Mouse (Mus musculus) G1E (cell line): ENCODE results near the gene Zbtb17. TPM values are rescaled to one million over a fixed set of nuclear protein-coding genes. Genes with fewer than 3 reads are reported as not detected.
A peak's percentile ranks its signal among the peaks of the same experiment; 100 is the strongest.

ENCODE experiments used
- ATAC-seq: 2 replicates; pipeline ENCODE4 v1.8.0; 2016; ENCODE audit warnings: mild to moderate bottlenecking; ENCODE audit not compliant: insufficient number of reproducible peaks, poor library complexity, low FRiP score, severe bottlenecking; ENCODE audit errors: extremely low read depth
- DNase-seq: peaks from one replicate; pipeline ENCODE4 v3.0.0; 2012; ENCODE audit warnings: low spot score
- H3K27me3 ChIP-seq: 2 replicates; pipeline ENCODE4 v1.6.1; 2012; ENCODE audit warnings: mild to moderate bottlenecking, low read length, inconsistent platforms; ENCODE audit not compliant: insufficient read depth
- H3K36me3 ChIP-seq: replicated peaks from 2 replicates; pipeline ENCODE3; 2012; ENCODE audit warnings: mild to moderate bottlenecking, inconsistent platforms
- H3K4me1 ChIP-seq: 2 replicates; pipeline ENCODE4 v1.6.1; 2012; ENCODE audit warnings: low read depth, low read length, inconsistent platforms, mixed read lengths; ENCODE audit not compliant: insufficient read depth
- H3K4me3 ChIP-seq: 2 replicates; pipeline ENCODE4 v1.5.1; 2012; ENCODE audit warnings: low read depth, mild to moderate bottlenecking, inconsistent platforms, low read length, moderate library complexity, mixed read lengths
- H3K9me3 ChIP-seq: replicated peaks from 2 replicates; pipeline ENCODE4 v1.6.1; 2012; ENCODE audit warnings: inconsistent platforms
- CTCF ChIP-seq: IDR thresholded peaks from 2 replicates; pipeline ENCODE4 v1.5.1; 2012; ENCODE audit warnings: low read depth, low read length, inconsistent platforms, mixed read lengths
- GATA1 ChIP-seq: IDR thresholded peaks from 2 replicates; pipeline ENCODE4 v1.6.1; 2012; ENCODE audit warnings: borderline replicate concordance, low read length, inconsistent platforms, mixed read lengths
- GATA2 ChIP-seq: IDR thresholded peaks from 2 replicates; pipeline ENCODE4 v1.6.1; 2012; ENCODE audit warnings: low read depth, low read length, inconsistent platforms, borderline replicate concordance
- POLR2AphosphoS5 ChIP-seq: IDR thresholded peaks from 2 replicates; pipeline ENCODE4 v1.6.1; 2012; ENCODE audit warnings: low read depth, low read length, inconsistent platforms; ENCODE audit not compliant: insufficient replicate concordance
- TAL1 ChIP-seq: conservative IDR thresholded peaks from 2 replicates; pipeline ENCODE4 v1.6.1; 2012; ENCODE audit warnings: low read depth, low read length, inconsistent platforms, mixed read lengths
- polyA plus RNA-seq: library from polyadenylated mRNA; stranded (reverse); fragments of >175 nt; gene quantifications from 2 replicates; pipeline ENCODE4 v1.2.3, GENCODE M21; 2012
- total RNA-seq, 2 experiments: library from RNA; stranded (forward) in 1 of 2; stranded (reverse) in 1 of 2; fragments of 200-1000 nt in 1 of 2; fragments of >200 nt in 1 of 2; fragmentation: Nextera tagmentation in 1 of 2; gene quantifications; 2 replicates each; pipeline ENCODE4 v1.2.3; 2014 to 2017

Gene Zbtb17
- total and polyA plus RNA-seq, 3 experiments, result 10.9 to 51.4 (median 15.9) TPM

DNA sequence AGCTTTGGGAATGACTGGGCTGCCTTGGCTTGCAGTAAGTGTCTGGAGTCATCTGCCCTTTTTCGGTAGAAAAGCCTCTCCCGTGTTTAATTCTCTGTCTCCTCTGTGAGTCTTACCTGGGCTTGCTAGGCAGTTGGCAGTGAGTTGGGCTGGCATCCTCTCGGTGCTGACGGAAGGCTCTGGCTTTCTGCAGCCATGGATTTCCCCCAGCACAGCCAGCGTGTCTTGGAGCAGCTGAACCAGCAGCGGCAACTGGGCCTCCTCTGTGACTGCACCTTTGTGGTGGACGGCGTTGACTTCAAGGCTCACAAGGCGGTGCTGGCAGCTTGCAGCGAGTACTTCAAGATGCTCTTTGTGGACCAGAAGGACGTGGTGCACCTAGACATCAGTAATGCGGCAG lies 17.1 kb downstream of the Zbtb17 start:
- Histone ChIP-seq H3K36me3 (peaks cover 93% of the 10 kb centered on the region), H3K4me3 (no peak overlapping the region), H3K9me3 (peaks cover 12% of the 10 kb centered on the region), H3K27me3 (no peaks in the 10 kb centered on the region), H3K4me1 (peaks cover 11% of the 10 kb centered on the region)
- ATAC-seq (no peak), DNase-seq (no peak)
- TF ChIP-seq TAL1 (no peak), CTCF (no peak), GATA2 (no peak), GATA1 (no peak)

DNA sequence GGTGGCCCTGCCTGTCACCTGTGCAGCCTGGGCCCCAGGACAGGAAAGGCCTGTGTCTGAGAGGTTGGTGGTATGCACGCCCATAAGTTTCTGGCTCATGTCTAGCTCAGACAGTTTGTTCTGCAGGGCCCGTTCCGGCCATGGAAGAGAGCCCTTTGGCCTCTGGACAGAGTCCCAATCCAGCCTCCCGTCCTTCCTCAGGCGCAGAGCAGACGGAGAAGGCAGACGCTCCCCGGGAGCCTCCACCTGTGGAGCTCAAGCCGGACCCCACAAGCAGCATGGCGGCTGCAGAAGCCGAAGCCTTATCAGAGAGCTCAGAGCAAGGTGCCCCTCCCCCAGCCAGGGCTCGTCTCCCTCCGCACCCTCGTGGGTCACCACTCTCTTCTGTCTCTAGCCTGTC lies 19.0 kb downstream of the Zbtb17 start:
- ATAC-seq (no peak), DNase-seq (no peak)
- peaks cover 99% of the 10 kb centered on the region for H3K36me3 ChIP-seq

DNA sequence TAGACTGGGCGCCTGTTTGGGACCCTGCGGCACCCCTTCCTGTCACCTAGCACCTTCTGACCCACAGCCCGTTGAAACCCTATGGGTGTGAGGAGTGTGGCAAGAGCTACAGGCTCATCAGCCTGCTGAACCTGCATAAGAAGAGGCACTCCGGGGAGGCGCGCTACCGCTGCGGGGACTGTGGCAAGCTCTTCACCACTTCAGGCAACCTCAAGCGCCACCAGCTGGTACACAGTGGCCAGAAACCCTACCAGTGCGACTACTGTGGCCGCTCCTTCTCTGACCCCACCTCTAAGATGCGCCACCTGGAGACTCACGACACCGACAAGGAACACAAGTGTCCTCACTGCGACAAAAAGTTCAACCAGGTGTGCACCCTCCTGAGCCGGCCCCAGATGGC lies 20.3 kb downstream of the Zbtb17 start:
- Histone ChIP-seq H3K4me3 (no peak overlapping the region), H3K27me3 (no peaks in the 10 kb centered on the region), H3K4me1 (peaks cover 4% of the 10 kb centered on the region; the same call in 1 of the 2 replicates), H3K36me3 (peaks cover 99% of the 10 kb centered on the region), H3K9me3 (peaks cover 12% of the 10 kb centered on the region)
- no peak for ATAC-seq
- no peak for DNase-seq
- TF ChIP-seq TAL1 (no peak), GATA1 (no peak), CTCF (no peak), POLR2AphosphoS5 (no peak), GATA2 (no peak)

More for the DNA sequence above, 19.0 kb downstream of the Zbtb17 start:
- peaks cover 12% of the 10 kb centered on the region for H3K9me3 ChIP-seq
- TF ChIP-seq TAL1 (no peak), GATA2 (no peak), POLR2AphosphoS5 (no peak), CTCF (no peak)
- H3K4me3 ChIP-seq, result no peak overlapping the region
- H3K27me3 ChIP-seq, result no peaks in the 10 kb centered on the region
- H3K4me1 ChIP-seq, result peaks cover 5% of the 10 kb centered on the region; the same call in 1 of the 2 replicates

DNA sequence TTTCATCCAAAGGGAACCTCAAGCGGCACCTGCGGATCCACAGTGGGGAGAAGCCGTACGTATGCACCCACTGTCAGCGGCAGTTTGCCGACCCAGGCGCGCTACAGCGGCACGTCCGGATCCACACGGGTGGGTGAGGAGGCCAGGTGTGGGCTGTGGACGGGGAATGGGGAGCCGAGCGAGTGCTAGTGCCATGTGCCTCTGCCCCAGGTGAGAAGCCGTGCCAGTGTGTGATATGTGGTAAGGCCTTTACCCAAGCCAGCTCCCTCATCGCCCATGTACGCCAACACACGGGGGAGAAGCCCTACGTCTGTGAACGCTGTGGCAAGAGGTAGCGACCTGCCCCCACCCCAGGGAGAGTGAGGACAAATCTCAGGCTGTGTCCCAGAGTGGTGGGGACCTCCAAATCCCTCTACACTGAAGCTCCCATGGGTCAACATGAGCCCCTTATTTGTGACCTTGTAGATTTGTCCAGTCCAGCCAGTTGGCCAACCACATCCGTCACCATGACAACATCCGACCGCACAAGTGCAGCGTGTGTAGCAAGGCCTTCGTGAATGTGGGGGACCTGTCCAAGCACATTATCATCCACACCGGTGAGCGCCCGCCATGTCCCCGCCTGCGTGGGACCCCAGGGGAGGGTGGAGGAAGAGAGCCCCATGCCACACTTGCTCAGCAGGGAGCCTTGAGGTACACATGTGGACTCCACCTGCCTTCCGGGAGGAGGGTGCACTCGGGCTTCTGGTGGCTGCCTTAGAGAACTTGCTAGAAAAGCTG lies 21.2 kb downstream of the Zbtb17 start:
- no peak for DNase-seq
- Histone ChIP-seq H3K27me3 (no peaks in the 10 kb centered on the region), H3K4me1 (peaks cover 4% of the 10 kb centered on the region; the same call in 1 of the 2 replicates), H3K9me3 (peaks cover 12% of the 10 kb centered on the region), H3K4me3 (peak overlapping the region; percentile 27; the same call in 1 of the 2 replicates), H3K36me3 (peaks cover 99% of the 10 kb centered on the region)
- no peak for ATAC-seq
- TF ChIP-seq TAL1 (no peak), GATA1 (no peak), CTCF (no peak), GATA2 (no peak), POLR2AphosphoS5 (no peak)

DNA sequence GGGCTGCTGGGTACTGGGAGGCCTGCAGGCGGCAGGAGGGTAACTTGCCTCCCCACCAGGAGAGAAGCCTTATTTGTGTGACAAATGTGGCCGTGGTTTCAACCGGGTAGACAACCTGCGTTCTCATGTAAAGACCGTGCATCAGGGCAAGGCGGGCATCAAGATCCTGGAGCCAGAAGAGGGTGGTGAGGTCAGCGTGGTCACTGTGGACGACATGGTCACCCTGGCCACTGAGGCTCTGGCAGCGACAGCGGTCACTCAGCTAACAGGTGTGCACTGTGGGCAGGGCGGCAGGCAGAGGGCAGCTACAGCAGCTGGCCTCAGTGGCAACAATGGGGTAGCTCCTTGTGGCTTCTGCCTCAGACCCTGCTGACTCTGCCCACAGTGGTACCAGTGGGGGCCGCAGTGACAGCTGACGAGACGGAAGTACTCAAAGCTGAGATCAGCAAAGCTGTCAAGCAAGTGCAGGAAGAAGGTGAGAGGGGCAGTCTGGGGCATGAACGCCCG lies 21.9 kb downstream of the Zbtb17 start:
- Histone ChIP-seq H3K36me3 (peaks cover 97% of the 10 kb centered on the region), H3K27me3 (no peaks in the 10 kb centered on the region), H3K4me1 (peaks cover 4% of the 10 kb centered on the region; the same call in 1 of the 2 replicates), H3K4me3 (no peak overlapping the region; the same call in 1 of the 2 replicates), H3K9me3 (peaks cover 14% of the 10 kb centered on the region)
- ATAC-seq (no peak), DNase-seq (no peak)
- no peak for TF ChIP-seq TAL1
- no peak for TF ChIP-seq GATA2
- TF ChIP-seq POLR2AphosphoS5, result no peak
- TF ChIP-seq GATA1, result no peak
- TF ChIP-seq CTCF, result no peak

DNA sequence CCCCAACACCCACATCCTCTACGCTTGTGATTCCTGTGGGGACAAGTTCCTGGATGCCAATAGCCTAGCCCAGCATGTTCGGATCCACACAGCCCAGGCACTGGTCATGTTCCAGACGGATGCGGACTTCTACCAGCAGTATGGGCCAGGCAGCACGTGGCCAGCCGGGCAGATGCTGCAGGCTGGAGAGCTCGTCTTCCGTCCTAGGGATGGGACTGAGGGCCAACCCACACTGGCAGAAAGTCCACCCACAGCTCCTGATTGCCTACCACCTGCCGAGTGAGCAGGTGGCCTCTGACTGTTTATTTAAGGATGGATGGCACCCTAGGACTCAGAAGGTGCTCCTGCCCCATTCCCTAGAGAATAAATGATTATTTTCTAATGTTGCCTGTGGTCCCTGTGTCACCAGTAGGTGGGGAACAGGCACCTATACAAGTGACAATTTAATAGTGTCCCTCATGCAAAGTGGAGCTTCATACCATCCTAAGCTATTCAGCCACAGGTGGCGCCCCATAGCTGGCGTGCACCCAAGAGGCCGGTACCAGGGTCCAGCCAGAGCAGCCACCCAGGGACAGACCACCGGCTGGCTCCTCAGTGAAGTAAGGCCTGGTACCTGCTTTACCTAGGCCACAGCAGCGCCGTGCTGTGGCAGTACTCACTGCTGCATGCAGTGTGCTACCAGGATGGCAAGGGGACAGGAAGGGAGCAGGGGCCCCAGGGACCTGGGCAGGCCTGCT lies 22.6 kb downstream of the Zbtb17 start:
- Histone ChIP-seq H3K4me1 (peaks cover 6% of the 10 kb centered on the region), H3K4me3 (no peak overlapping the region), H3K9me3 (peaks cover 20% of the 10 kb centered on the region), H3K27me3 (no peaks in the 10 kb centered on the region), H3K36me3 (peaks cover 97% of the 10 kb centered on the region)
- DNase-seq, result no peak
- no peak for TF ChIP-seq CTCF
- TF ChIP-seq GATA2, result no peak
- no peak for TF ChIP-seq POLR2AphosphoS5
- no peak for TF ChIP-seq GATA1
- TF ChIP-seq TAL1, result no peak
- no peak for ATAC-seq
